Mouse (Mus musculus) MEL (cell line): ENCODE data around the gene Zbtb20. TPM values are rescaled to one million over a fixed set of nuclear protein-coding genes. Genes with fewer than 3 reads are reported as not detected.

Source experiments
- DNase-seq: peaks from one replicate; pipeline ENCODE4 v3.0.0; 2011; ENCODE audit warnings: low read depth, low spot score
- H3K27ac ChIP-seq: 2 replicates; pipeline ENCODE4 v1.5.1; 2012; ENCODE audit warnings: low read depth, mild to moderate bottlenecking, control low read depth, low read length, moderate library complexity; ENCODE audit not compliant: control insufficient read depth
- H3K27me3 ChIP-seq, 2 experiments: fragments of 150-350 bp in 1 of 2; sonication (generic) in 1 of 2; 2 replicates each; pipeline ENCODE4 v1.6.1; 2012; ENCODE audit warnings: low read length in 2 of 2, mild to moderate bottlenecking in 2 of 2, improper control_type of control experiment in 1 of 2, moderate library complexity in 1 of 2; ENCODE audit not compliant: insufficient read depth in 2 of 2, control insufficient read depth in 1 of 2
- H3K36me3 ChIP-seq, 2 experiments: 2 replicates each; pipeline ENCODE4 v1.6.1; 2012 to 2014; ENCODE audit warnings: low read length in 2 of 2, improper control_type of control experiment in 1 of 2, inconsistent platforms in 1 of 2, mild to moderate bottlenecking in 1 of 2; ENCODE audit not compliant: insufficient read depth in 2 of 2, control insufficient read depth in 1 of 2
- H3K4me1 ChIP-seq, 2 experiments: fragments of 150-350 bp in 1 of 2; sonication (generic) in 1 of 2; 2 replicates each; pipeline ENCODE4 v1.6.1; 2012; ENCODE audit warnings: low read length in 2 of 2, improper control_type of control experiment in 1 of 2, mild to moderate bottlenecking in 1 of 2; ENCODE audit not compliant: insufficient read depth in 2 of 2, control insufficient read depth in 1 of 2
- H3K4me3 ChIP-seq, 2 experiments: fragments of 150-350 bp in 1 of 2; sonication (generic) in 1 of 2; 2 replicates each; pipeline ENCODE4 v1.5.1; 2012; ENCODE audit warnings: low read depth in 2 of 2, low read length in 2 of 2, mild to moderate bottlenecking in 2 of 2, moderate library complexity in 2 of 2, control low read depth in 1 of 2, improper control_type of control experiment in 1 of 2; ENCODE audit not compliant: control insufficient read depth in 1 of 2, insufficient read depth in 1 of 2
- H3K79me2 ChIP-seq: 2 replicates; pipeline ENCODE4 v1.6.1; 2012; ENCODE audit warnings: mild to moderate bottlenecking, low read length, moderate library complexity; ENCODE audit not compliant: control insufficient read depth, poor library complexity, insufficient read depth
- H3K9ac ChIP-seq: 2 replicates; pipeline ENCODE4 v1.6.1; 2012; ENCODE audit warnings: low read depth, mild to moderate bottlenecking, control low read depth, low read length, moderate library complexity; ENCODE audit not compliant: control insufficient read depth, poor library complexity, severe bottlenecking
- H3K9me3 ChIP-seq: fragments of 150-350 bp; sonication (generic); replicated peaks from 2 replicates; pipeline ENCODE4 v1.6.1; 2012; ENCODE audit warnings: mild to moderate bottlenecking, low read length, improper control_type of control experiment, moderate library complexity; ENCODE audit not compliant: insufficient read depth
- CHD1 ChIP-seq: IDR thresholded peaks from 2 replicates; pipeline ENCODE4 v1.6.1; 2012; ENCODE audit warnings: low read depth, mild to moderate bottlenecking, inconsistent platforms, low read length, improper control_type of control experiment
- CTCF ChIP-seq, 3 experiments: IDR thresholded peaks in 2 of 3; conservative IDR thresholded peaks in 1 of 3; 2 replicates each; pipeline ENCODE4 v1.5.1; 2011 to 2012; ENCODE audit warnings: low read length in 3 of 3, low read depth in 2 of 3, mild to moderate bottlenecking in 2 of 3, improper control_type of control experiment in 1 of 3, inconsistent platforms in 1 of 3, mixed read lengths in 1 of 3, moderate library complexity in 1 of 3; ENCODE audit not compliant: control insufficient read depth in 1 of 3, insufficient read depth in 1 of 3, poor library complexity in 1 of 3, severe bottlenecking in 1 of 3
- E2F4 ChIP-seq: IDR thresholded peaks from 2 replicates; pipeline ENCODE4 v1.6.1; 2011; ENCODE audit warnings: low read depth, low read length, improper control_type of control experiment, borderline replicate concordance
- EP300 ChIP-seq, 2 experiments: IDR thresholded peaks; 2 replicates each; pipeline ENCODE4 v1.6.1; 2011; ENCODE audit warnings: improper control_type of control experiment in 2 of 2, low read length in 2 of 2, low read depth in 1 of 2, mild to moderate bottlenecking in 1 of 2
- GABPA ChIP-seq: IDR thresholded peaks from 2 replicates; pipeline ENCODE4 v1.6.1; 2012; ENCODE audit warnings: low read depth, mild to moderate bottlenecking, inconsistent platforms, low read length, improper control_type of control experiment, moderate library complexity
- GATA1 ChIP-seq: IDR thresholded peaks from 2 replicates; pipeline ENCODE4 v1.6.1; 2011; ENCODE audit warnings: low read depth, low read length, improper control_type of control experiment
- HCFC1 ChIP-seq: IDR thresholded peaks from 2 replicates; pipeline ENCODE4 v1.6.1; 2012; ENCODE audit warnings: low read depth, mild to moderate bottlenecking, inconsistent platforms, low read length, improper control_type of control experiment, moderate library complexity
- JUND ChIP-seq: IDR thresholded peaks from 2 replicates; pipeline ENCODE4 v1.6.1; 2011; ENCODE audit warnings: low read depth, mild to moderate bottlenecking, improper control_type of control experiment, low read length
- KAT2A ChIP-seq: conservative IDR thresholded peaks from 2 replicates; pipeline ENCODE4 v1.6.1; 2012; ENCODE audit warnings: low read depth, low read length, improper control_type of control experiment, inconsistent platforms
- MEF2A ChIP-seq: IDR thresholded peaks from 2 replicates; pipeline ENCODE4 v1.6.1; 2014; ENCODE audit warnings: low read depth, mild to moderate bottlenecking, inconsistent platforms, low read length, improper control_type of control experiment; ENCODE audit not compliant: poor library complexity, insufficient replicate concordance, severe bottlenecking; ENCODE audit errors: extremely low read depth
- MYB ChIP-seq: IDR thresholded peaks from 2 replicates; pipeline ENCODE4 v1.6.1; 2011; ENCODE audit warnings: mild to moderate bottlenecking, low read depth, low read length, improper control_type of control experiment
- MYC ChIP-seq: IDR thresholded peaks from 2 replicates; pipeline ENCODE4 v1.6.1; 2011; ENCODE audit warnings: low read depth, mild to moderate bottlenecking, low read length, improper control_type of control experiment, moderate library complexity
- NELFE ChIP-seq: IDR thresholded peaks from 2 replicates; pipeline ENCODE4 v1.6.1; 2011; ENCODE audit warnings: low read depth, low read length, improper control_type of control experiment
- POLR2A ChIP-seq, 2 experiments: IDR thresholded peaks; 2 replicates each; pipeline ENCODE4 v1.6.1; 2011 to 2012; ENCODE audit warnings: low read length in 2 of 2, mild to moderate bottlenecking in 2 of 2, control low read depth in 1 of 2, improper control_type of control experiment in 1 of 2, low read depth in 1 of 2, moderate library complexity in 1 of 2; ENCODE audit not compliant: control insufficient read depth in 1 of 2, insufficient read depth in 1 of 2, poor library complexity in 1 of 2
- RAD21 ChIP-seq: IDR thresholded peaks from 2 replicates; pipeline ENCODE4 v1.6.1; 2011; ENCODE audit warnings: mild to moderate bottlenecking, low read depth, low read length, improper control_type of control experiment
- SIN3A ChIP-seq: IDR thresholded peaks from 2 replicates; pipeline ENCODE4 v1.6.1; 2012; ENCODE audit warnings: low read length, improper control_type of control experiment, inconsistent platforms
- SMC3 ChIP-seq: IDR thresholded peaks from 2 replicates; pipeline ENCODE4 v1.6.1; 2011; ENCODE audit warnings: low read depth, low read length, improper control_type of control experiment
- TAL1 ChIP-seq: IDR thresholded peaks from 2 replicates; pipeline ENCODE4 v1.6.1; 2012; ENCODE audit warnings: mild to moderate bottlenecking, inconsistent platforms, low read length, moderate library complexity, mixed read lengths
- TCF12 ChIP-seq: IDR thresholded peaks from 2 replicates; pipeline ENCODE4 v1.6.1; 2014; ENCODE audit warnings: low read depth, mild to moderate bottlenecking, inconsistent platforms, low read length, improper control_type of control experiment, moderate library complexity
- UBTF ChIP-seq: IDR thresholded peaks from 2 replicates; pipeline ENCODE4 v1.6.1; 2012; ENCODE audit warnings: low read depth, mild to moderate bottlenecking, inconsistent platforms, low read length, improper control_type of control experiment, moderate library complexity, borderline replicate concordance; ENCODE audit not compliant: insufficient read depth
- ZKSCAN1 ChIP-seq: IDR thresholded peaks from 2 replicates; pipeline ENCODE4 v1.6.1; 2012; ENCODE audit warnings: low read depth, mild to moderate bottlenecking, inconsistent platforms, low read length, improper control_type of control experiment, moderate library complexity
- ZMIZ1 ChIP-seq: IDR thresholded peaks from 2 replicates; pipeline ENCODE4 v1.6.1; 2012; ENCODE audit warnings: low read depth, mild to moderate bottlenecking, inconsistent platforms, low read length, improper control_type of control experiment, moderate library complexity
- ZNF384 ChIP-seq: IDR thresholded peaks from 2 replicates; pipeline ENCODE4 v1.6.1; 2012; ENCODE audit warnings: low read depth, mild to moderate bottlenecking, inconsistent platforms, low read length, improper control_type of control experiment
- polyA plus RNA-seq, 2 experiments: library from polyadenylated mRNA; stranded (reverse) in 1 of 2; unstranded in 1 of 2; fragments of >175 nt in 1 of 2; fragments of >200 nt in 1 of 2; gene quantifications; 2 replicates each; pipeline versions ENCODE4 v1.2.1 to v1.2.4; 2012; ENCODE audit warnings: low replicate concordance in 2 of 2, low read depth in 1 of 2; ENCODE audit not compliant: insufficient read length in 2 of 2, insufficient read depth in 1 of 2, missing spikeins in 1 of 2
- total RNA-seq: library from RNA; depleted of rRNA; stranded (reverse); fragments of 300-350 nt; gene quantifications from 2 replicates; pipeline ENCODE4 v1.2.3, GENCODE M21; 2012

Gene Zbtb20
- total and polyA plus RNA-seq, 3 experiments, result 0.17 to 0.27 TPM; not detected in 1

DNA sequence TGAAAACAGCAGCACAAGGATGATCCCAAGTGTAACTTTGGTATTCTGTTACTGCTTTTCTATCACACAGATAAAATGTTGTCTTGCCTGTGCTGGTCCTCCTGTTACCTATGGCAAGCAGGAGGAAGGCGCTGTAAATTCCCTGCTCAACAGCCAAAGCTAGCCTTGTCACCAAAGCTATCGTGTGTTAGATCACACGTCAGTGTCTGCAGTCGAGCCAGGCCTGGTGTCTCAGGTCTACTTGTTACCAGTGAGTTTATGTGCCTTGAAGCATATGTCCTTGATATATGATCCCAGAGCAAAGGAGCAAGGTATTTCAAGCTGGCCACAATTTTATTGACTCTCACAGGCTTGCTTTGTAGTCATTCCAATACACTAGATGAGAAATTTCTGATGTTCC, 517.7 kb downstream of the Zbtb20 start:
- Histone ChIP-seq H3K9me3 (no peaks in the 10 kb centered on the region), H3K79me2 (no peaks in the 10 kb centered on the region), H3K27me3 (no peaks in the 10 kb centered on the region; a peak in 1 of 4 replicates), H3K4me3 (no peak overlapping the region), H3K4me1 (no peaks in the 10 kb centered on the region), H3K27ac (no peak overlapping the region), H3K36me3 (no peaks in the 10 kb centered on the region), H3K9ac (no peak overlapping the region)
- no peak for DNase-seq
- TF ChIP-seq HCFC1, result no peak
- no peak for TF ChIP-seq TAL1
- TF ChIP-seq CHD1, result no peak
- TF ChIP-seq ZMIZ1, result no peak
- TF ChIP-seq EP300 (IDR thresholded peaks at IDR 0.05; ENCODE audit: low read depth in 1 of 2, low read length in 2 of 2), result no peak
- TF ChIP-seq TCF12, result no peak
- no peak for TF ChIP-seq CTCF (IDR thresholded peaks at IDR 0.05 in 2 of 3, conservative IDR thresholded peaks at IDR 0.05 in 1 of 3; ENCODE audit: control insufficient read depth in 1 of 3, insufficient read depth in 1 of 3, low read depth in 2 of 3, low read length in 3 of 3, poor library complexity in 1 of 3, severe bottlenecking in 1 of 3)
- no peak for TF ChIP-seq JUND
- TF ChIP-seq NELFE, result no peak
- TF ChIP-seq POLR2A (IDR thresholded peaks at IDR 0.05; ENCODE audit: control insufficient read depth in 1 of 2, insufficient read depth in 1 of 2, low read depth in 1 of 2, low read length in 2 of 2, poor library complexity in 1 of 2), result no peak
- no peak for TF ChIP-seq E2F4

DNA sequence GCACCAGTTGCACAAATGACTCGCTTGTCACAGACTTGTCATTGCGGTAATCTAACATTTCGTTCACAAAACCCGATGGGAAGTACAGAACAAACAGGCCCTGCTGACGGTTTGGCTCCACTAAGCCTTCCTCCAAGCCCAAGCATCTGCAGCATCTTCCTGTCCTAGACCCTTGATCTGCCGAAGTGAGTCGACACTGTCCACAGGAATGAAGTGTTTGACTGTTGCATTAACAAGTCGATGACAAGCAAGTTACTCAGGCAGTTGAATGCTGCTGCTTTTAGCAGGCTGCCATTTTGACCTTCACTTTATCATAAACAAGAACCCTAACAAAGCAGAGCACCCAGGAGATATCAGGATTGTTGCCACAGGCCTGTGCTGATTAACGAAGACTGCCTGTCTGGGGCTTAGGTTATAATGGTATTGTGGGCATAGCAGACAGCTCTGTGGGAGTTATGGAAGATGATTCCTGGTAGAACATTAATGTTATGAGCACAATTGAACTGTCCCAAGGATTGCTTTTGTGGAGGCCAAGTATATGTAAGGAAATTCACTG, 518.4 kb downstream of the Zbtb20 start:
- H3K4me3 ChIP-seq, result no peak overlapping the region
- H3K9me3 ChIP-seq, result no peaks in the 10 kb centered on the region
- no peak for DNase-seq
- H3K27me3 ChIP-seq, result no peaks in the 10 kb centered on the region; a peak in 1 of 4 replicates
- no peak overlapping the region for H3K27ac ChIP-seq
- no peaks in the 10 kb centered on the region for H3K4me1 ChIP-seq
- no peaks in the 10 kb centered on the region for H3K36me3 ChIP-seq
- no peaks in the 10 kb centered on the region for H3K79me2 ChIP-seq
- TF ChIP-seq MEF2A, result no peak
- H3K9ac ChIP-seq, result no peak overlapping the region

DNA sequence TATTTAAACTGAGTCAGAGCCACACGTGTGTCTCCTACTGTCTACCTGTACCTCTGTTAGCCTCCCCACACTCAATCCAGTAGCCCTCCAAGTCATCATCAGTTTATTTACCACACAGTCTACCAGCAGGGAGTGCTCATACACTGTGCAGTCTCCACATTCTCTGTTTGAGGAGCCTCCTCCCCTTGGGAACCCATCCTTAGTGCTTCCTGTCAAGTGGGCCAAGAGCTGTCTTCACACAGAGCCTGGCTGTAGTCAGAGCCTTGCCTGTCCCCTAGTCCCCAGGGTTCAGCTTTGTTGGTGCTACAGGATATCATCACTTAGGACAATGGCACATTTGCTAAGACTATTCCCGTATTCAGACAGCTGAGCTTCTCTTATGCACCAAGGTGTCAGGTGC, 519.1 kb downstream of the Zbtb20 start:
- Histone ChIP-seq H3K27me3 (no peaks in the 10 kb centered on the region; a peak in 1 of 4 replicates), H3K9me3 (no peaks in the 10 kb centered on the region), H3K79me2 (no peaks in the 10 kb centered on the region), H3K4me1 (no peaks in the 10 kb centered on the region), H3K36me3 (no peaks in the 10 kb centered on the region), H3K4me3 (no peak overlapping the region), H3K27ac (no peak overlapping the region), H3K9ac (no peak overlapping the region)
- DNase-seq, result no peak
- TF ChIP-seq MYB (no peak), SMC3 (no peak), UBTF (no peak), RAD21 (no peak), ZNF384 (no peak), GATA1 (no peak), E2F4 (no peak), EP300 (IDR thresholded peaks at IDR 0.05; ENCODE audit: low read depth in 1 of 2, low read length in 2 of 2) (no peak), SIN3A (no peak), JUND (no peak), KAT2A (no peak), ZKSCAN1 (no peak), GABPA (no peak), MYC (no peak), CHD1 (no peak)
